Mouse (Mus musculus) C2C12 (cell line): ENCODE measurements around the gene Lrfn2. TPM values are rescaled to one million over a fixed set of nuclear protein-coding genes. Genes with fewer than 3 reads are reported as not detected.

Experiments
- H3K27me3 ChIP-seq: one replicate; pipeline ENCODE4 v1.6.1; 2011; ENCODE audit not compliant: control insufficient read depth, insufficient read depth, insufficient read length
- H3K36me3 ChIP-seq: one replicate; pipeline ENCODE4 v1.6.1; 2011; ENCODE audit not compliant: control insufficient read depth, insufficient read depth
- H3K4me3 ChIP-seq: one replicate; pipeline ENCODE4 v1.5.1; 2011; ENCODE audit warnings: mild to moderate bottlenecking, control low read depth; ENCODE audit not compliant: poor library complexity, insufficient read depth, severe bottlenecking
- H3K79me2 ChIP-seq: one replicate; pipeline ENCODE4 v1.6.1; 2011; ENCODE audit not compliant: control insufficient read depth, insufficient read depth
- H3K79me3 ChIP-seq: one replicate; pipeline ENCODE4 v1.6.1; 2011; ENCODE audit warnings: low read depth, control low read depth
- H3ac ChIP-seq: one replicate; pipeline ENCODE3; 2011; ENCODE audit warnings: low read depth; ENCODE audit not compliant: control insufficient read depth, insufficient read length
- CEBPB ChIP-seq: IDR thresholded peaks from one replicate; pipeline ENCODE4 v1.6.1; 2011; ENCODE audit warnings: low read depth, mild to moderate bottlenecking, control low read depth, moderate library complexity
- CTCF ChIP-seq: IDR thresholded peaks from one replicate; pipeline ENCODE4 v1.5.1; 2011; ENCODE audit not compliant: control insufficient read depth, insufficient read depth, insufficient read length
- FOSL1 ChIP-seq: IDR thresholded peaks from one replicate; pipeline ENCODE4 v1.8.0; 2011; ENCODE audit warnings: mild to moderate bottlenecking, low read length; ENCODE audit not compliant: poor library complexity, insufficient read depth, severe bottlenecking
- MAX ChIP-seq: IDR thresholded peaks from one replicate; pipeline ENCODE4 v1.6.1; 2011; ENCODE audit warnings: mild to moderate bottlenecking, control low read depth
- MYOD1 ChIP-seq: IDR thresholded peaks from one replicate; pipeline ENCODE4 v1.6.1; 2011; ENCODE audit warnings: low read depth; ENCODE audit not compliant: control insufficient read depth, insufficient read length
- MYOG ChIP-seq: IDR thresholded peaks from one replicate; pipeline ENCODE4 v1.6.1; 2011; ENCODE audit not compliant: control insufficient read depth, insufficient read length; ENCODE audit errors: extremely low read depth
- USF1 ChIP-seq: IDR thresholded peaks from one replicate; pipeline ENCODE4 v1.6.1; 2011; ENCODE audit warnings: low read depth, mild to moderate bottlenecking, control low read depth, moderate library complexity
- polyA plus RNA-seq: library from polyadenylated mRNA; unstranded; fragments of >200 nt; fragmentation: generic; extraction: Trizol; gene quantifications from one replicate; pipeline ENCODE4 v1.2.1, GENCODE M21; 2012; ENCODE audit warnings: missing spikeins

Gene Lrfn2
- polyA plus RNA-seq, 1 experiment = not detected

- Histone ChIP-seq H3ac (no peak overlapping the region), H3K27me3 (no peaks in the 10 kb centered on the region), H3K36me3 (no peaks in the 10 kb centered on the region), H3K4me3 (no peak overlapping the region), H3K79me3 (no peaks in the 10 kb centered on the region), H3K79me2 (no peaks in the 10 kb centered on the region)
- TF ChIP-seq CTCF (no peak), MYOD1 (no peak), FOSL1 (no peak), CEBPB (no peak), MAX (no peak), MYOG (no peak), USF1 (no peak)
Measured at GRCm38 (mm10) chr17:49043806-49044640, 111.8 kb downstream of the Lrfn2 start.

GRCm38 (mm10) chr17:49047921-49048320 lies 115.7 kb downstream of the Lrfn2 start:
- no peak overlapping the region for H3ac ChIP-seq
- no peaks in the 10 kb centered on the region for H3K27me3 ChIP-seq
- no peaks in the 10 kb centered on the region for H3K36me3 ChIP-seq
- no peak overlapping the region for H3K4me3 ChIP-seq
- no peaks in the 10 kb centered on the region for H3K79me2 ChIP-seq
- H3K79me3 ChIP-seq = no peaks in the 10 kb centered on the region
- no peak for TF ChIP-seq MYOG
- TF ChIP-seq MYOD1 = no peak
- no peak for TF ChIP-seq FOSL1
- no peak for TF ChIP-seq CEBPB

- no peaks in the 10 kb centered on the region for H3K79me2 ChIP-seq
- no peaks in the 10 kb centered on the region for H3K27me3 ChIP-seq
- H3K4me3 ChIP-seq = no peak overlapping the region
- no peak overlapping the region for H3ac ChIP-seq
- no peak for TF ChIP-seq MYOG
- TF ChIP-seq FOSL1 = no peak
- no peak for TF ChIP-seq MYOD1
- H3K79me3 ChIP-seq = no peaks in the 10 kb centered on the region
- H3K36me3 ChIP-seq = no peaks in the 10 kb centered on the region
Measured at GRCm38 (mm10) chr17:49051231-49051630, 119.1 kb downstream of the Lrfn2 start.

- TF ChIP-seq CEBPB = no peak
- Histone ChIP-seq H3K79me3 (no peaks in the 10 kb centered on the region), H3K79me2 (no peaks in the 10 kb centered on the region), H3K36me3 (no peaks in the 10 kb centered on the region), H3K27me3 (no peaks in the 10 kb centered on the region), H3ac (no peak overlapping the region), H3K4me3 (no peak overlapping the region)
Measured at GRCm38 (mm10) chr17:49061141-49061540, 129.0 kb downstream of the Lrfn2 start.

GRCm38 (mm10) chr17:49063789-49064188 lies 131.6 kb downstream of the Lrfn2 start:
- no peaks in the 10 kb centered on the region for H3K79me2 ChIP-seq
- no peak overlapping the region for H3K4me3 ChIP-seq
- H3K36me3 ChIP-seq = no peaks in the 10 kb centered on the region
- no peak for TF ChIP-seq USF1
- no peak for TF ChIP-seq FOSL1
- no peaks in the 10 kb centered on the region for H3K79me3 ChIP-seq
- H3ac ChIP-seq = no peak overlapping the region
- no peaks in the 10 kb centered on the region for H3K27me3 ChIP-seq

- Histone ChIP-seq H3ac (no peak overlapping the region), H3K27me3 (no peaks in the 10 kb centered on the region), H3K36me3 (no peaks in the 10 kb centered on the region), H3K79me3 (no peaks in the 10 kb centered on the region), H3K79me2 (no peaks in the 10 kb centered on the region), H3K4me3 (no peak overlapping the region)
- TF ChIP-seq MYOG (no peak), CEBPB (no peak), USF1 (no peak), CTCF (no peak), MYOD1 (no peak), FOSL1 (no peak), MAX (no peak)
Measured at GRCm38 (mm10) chr17:49064526-49064925, 132.3 kb downstream of the Lrfn2 start.
